Mouse (Mus musculus) liver, embryonic 14.5 days (tissue): Measurements from ENCODE around the gene Mfsd5. TPM values are rescaled to one million over a fixed set of nuclear protein-coding genes. Genes with fewer than 3 reads are reported as not detected.

Experiments
- ATAC-seq: fragments of 200-750 bp; cut with Nextera tagmentation; 2 replicates; pipeline ENCODE4 v1.8.0; 2017; ENCODE audit warnings: moderate number of reproducible peaks, mild to moderate bottlenecking, moderate library complexity; ENCODE audit not compliant: insufficient read depth
- DNase-seq, 3 experiments: peaks; one replicate each; pipeline ENCODE4 v3.0.0-alpha.2; 2012 to 2013; ENCODE audit warnings: low read depth in 3 of 3, low spot score in 3 of 3
- H3K27ac ChIP-seq: fragments of 300-500 bp; sonication (generic); 2 replicates; pipeline ENCODE4 v1.5.1; 2014; ENCODE audit warnings: moderate library complexity, mild to moderate bottlenecking, control low read depth, inconsistent platforms
- H3K27me3 ChIP-seq: fragments of 300-500 bp; sonication (generic); 2 replicates; pipeline ENCODE4 v1.6.1; 2014; ENCODE audit warnings: mild to moderate bottlenecking, low read length, moderate library complexity; ENCODE audit not compliant: control insufficient read depth, insufficient read depth
- H3K36me3 ChIP-seq: fragments of 300-500 bp; sonication (generic); replicated peaks from 2 replicates; pipeline ENCODE4 v1.6.1; 2014; ENCODE audit warnings: low read depth; ENCODE audit not compliant: control insufficient read depth, insufficient read depth
- H3K4me1 ChIP-seq, 2 experiments: fragments of 200-500 bp in 1 of 2; fragments of 300-500 bp in 1 of 2; sonication (generic) in 1 of 2; replicated peaks; 2 replicates each; pipeline ENCODE4 v1.6.1; 2012 to 2014; ENCODE audit warnings: antibody characterized with exemption in 1 of 2, inconsistent platforms in 1 of 2, low read length in 1 of 2; ENCODE audit not compliant: control insufficient read depth in 2 of 2, insufficient read depth in 2 of 2
- H3K4me2 ChIP-seq: fragments of 300-500 bp; sonication (generic); 2 replicates; pipeline ENCODE4 v1.6.1; 2014; ENCODE audit warnings: low read depth, mild to moderate bottlenecking, control low read depth, moderate library complexity
- H3K4me3 ChIP-seq, 2 experiments: fragments of 200-500 bp in 1 of 2; fragments of 300-500 bp in 1 of 2; sonication (generic) in 1 of 2; 2 replicates each; pipeline ENCODE4 v1.5.1; 2012 to 2014; ENCODE audit warnings: low read depth in 2 of 2, low read length in 2 of 2, mild to moderate bottlenecking in 2 of 2, control low read depth in 1 of 2, inconsistent platforms in 1 of 2, moderate library complexity in 1 of 2; ENCODE audit not compliant: insufficient read depth in 1 of 2
- H3K9ac ChIP-seq: fragments of 300-500 bp; sonication (generic); replicated peaks from 2 replicates; pipeline ENCODE4 v1.6.1; 2014; ENCODE audit warnings: mild to moderate bottlenecking, control low read depth, moderate library complexity
- H3K9me3 ChIP-seq: fragments of 300-500 bp; sonication (generic); 2 replicates; pipeline ENCODE4 v1.6.1; 2016; ENCODE audit warnings: low read length, mixed read lengths; ENCODE audit not compliant: control insufficient read depth
- CTCF ChIP-seq: IDR thresholded peaks from 2 replicates; pipeline ENCODE4 v1.5.1; 2016; ENCODE audit warnings: antibody characterized with exemption, low read depth, control low read depth
- EP300 ChIP-seq: IDR thresholded peaks from 2 replicates; pipeline ENCODE4 v1.6.1; 2016; ENCODE audit warnings: antibody characterized with exemption, low read depth
- WGBS: fragments of 180-500 bp; shearing (Covaris S2); extraction: QIAGEN DNeasy Blood & Tissue Kit; methylation state at CpG from one replicate; pipeline ENCODE4 v1.1.7; 2014; ENCODE audit not compliant: insufficient replicate concordance; 5-methylcytosine and 5-hydroxymethylcytosine counted together
- polyA plus RNA-seq, 2 experiments: library from polyadenylated mRNA; depleted of rRNA in 1 of 2; stranded (reverse) in 1 of 2; unstranded in 1 of 2; fragments of >200 nt; fragmentation: Nextera tagmentation in 1 of 2; extraction: Ambion mirVana in 1 of 2; gene quantifications; 2 replicates each; pipeline versions ENCODE4 v1.2.1 to v1.2.3; 2012 to 2014

Gene Mfsd5
- polyA plus RNA-seq, 2 experiments: 13.4 to 21.2 TPM

GRCm38 (mm10) chr15:102296368-102297006 lies 17.2 kb downstream of the Mfsd5 start:
- no peak for TF ChIP-seq CTCF
- no peak for TF ChIP-seq EP300

GRCm38 (mm10) chr15:102302542-102302941 lies 23.3 kb downstream of the Mfsd5 start:
- peaks cover 85% of the 10 kb centered on the region for H3K36me3 ChIP-seq
- 86% methylated on average over 6 of the region's 6 CpGs for WGBS

More at GRCm38 (mm10) chr15:102296368-102297006, 17.2 kb downstream of the Mfsd5 start:
- no peak for DNase-seq
- H3K36me3 ChIP-seq: peaks cover 33% of the 10 kb centered on the region
- peak overlapping the region; percentile 56 for H3K27ac ChIP-seq
- peak; percentile 49 for ATAC-seq
- no peaks in the 10 kb centered on the region for H3K9me3 ChIP-seq
- H3K4me1 ChIP-seq: peaks cover 4 to 9% of the 10 kb centered on the region in 2 experiments; a peak in 3 of 4 replicates
- no peaks in the 10 kb centered on the region for H3K27me3 ChIP-seq
- 3% methylated on average over 24 of the region's 24 CpGs for WGBS
- H3K4me3 ChIP-seq: peak overlapping the region; percentile 90 to 93
- H3K9ac ChIP-seq: peak overlapping the region; percentile 90
- H3K4me2 ChIP-seq: peak overlapping the region; percentile 86

GRCm38 (mm10) chr15:102308717-102309116 lies 29.5 kb downstream of the Mfsd5 start:
- no peak overlapping the region for H3K4me3 ChIP-seq
- no peak for ATAC-seq
- H3K4me2 ChIP-seq: no peak overlapping the region
- H3K36me3 ChIP-seq: peaks cover 91% of the 10 kb centered on the region
- TF ChIP-seq EP300: no peak
- no peak for TF ChIP-seq CTCF
- H3K9ac ChIP-seq: no peak overlapping the region
- no peaks in the 10 kb centered on the region for H3K4me1 ChIP-seq
- no peaks in the 10 kb centered on the region for H3K9me3 ChIP-seq
- H3K27ac ChIP-seq: no peak overlapping the region
- DNase-seq: no peak
- 82% methylated on average over 9 of the region's 9 CpGs for WGBS
- H3K27me3 ChIP-seq: no peaks in the 10 kb centered on the region

More at GRCm38 (mm10) chr15:102302542-102302941, 23.3 kb downstream of the Mfsd5 start:
- no peaks in the 10 kb centered on the region for H3K27me3 ChIP-seq
- H3K4me2 ChIP-seq: no peak overlapping the region
- no peak overlapping the region for H3K4me3 ChIP-seq
- H3K9ac ChIP-seq: no peak overlapping the region
- H3K9me3 ChIP-seq: no peaks in the 10 kb centered on the region
- no peak overlapping the region for H3K27ac ChIP-seq
- DNase-seq (no peak), ATAC-seq (no peak)
- no peak for TF ChIP-seq EP300
- TF ChIP-seq CTCF: no peak
- no peaks in the 10 kb centered on the region for H3K4me1 ChIP-seq

- DNase-seq (no peak), ATAC-seq (no peak)
- no peak overlapping the region for H3K4me2 ChIP-seq
Observed at GRCm38 (mm10) chr15:102310074-102310845, 31.0 kb downstream of the Mfsd5 start.

GRCm38 (mm10) chr15:102311489-102311888 lies 32.2 kb downstream of the Mfsd5 start:
- ATAC-seq (no peak), DNase-seq (no peak)
- Histone ChIP-seq H3K4me1 (no peaks in the 10 kb centered on the region), H3K27ac (no peak overlapping the region), H3K36me3 (peaks cover 90% of the 10 kb centered on the region), H3K9me3 (no peaks in the 10 kb centered on the region), H3K9ac (no peak overlapping the region), H3K4me2 (no peak overlapping the region), H3K4me3 (no peak overlapping the region), H3K27me3 (no peaks in the 10 kb centered on the region)
- no peak for TF ChIP-seq EP300
- TF ChIP-seq CTCF: no peak

More at GRCm38 (mm10) chr15:102310074-102310845, 31.0 kb downstream of the Mfsd5 start:
- H3K9ac ChIP-seq: no peak overlapping the region
- TF ChIP-seq CTCF (no peak), EP300 (no peak)
- 78% methylated on average over 10 of the region's 10 CpGs for WGBS
- no peaks in the 10 kb centered on the region for H3K9me3 ChIP-seq
- no peaks in the 10 kb centered on the region for H3K4me1 ChIP-seq
- no peaks in the 10 kb centered on the region for H3K27me3 ChIP-seq
- H3K4me3 ChIP-seq: no peak overlapping the region
- H3K27ac ChIP-seq: no peak overlapping the region
- peaks cover 90% of the 10 kb centered on the region for H3K36me3 ChIP-seq
